Mouse (Mus musculus) kidney, postnatal 0 days (tissue): ENCODE data around the gene Vps37c. TPM values are rescaled to one million over a fixed set of nuclear protein-coding genes. Genes with fewer than 3 reads are reported as not detected.

Experiments
- ATAC-seq: fragments of 200-750 bp; cut with Nextera tagmentation; replicated peaks from 2 replicates; pipeline ENCODE4 v1.8.0; 2017; ENCODE audit warnings: low read depth, moderate number of reproducible peaks, moderate TSS enrichment, moderate library complexity; ENCODE audit not compliant: low FRiP score
- DNase-seq: peaks from one replicate; pipeline ENCODE4 v3.0.0-alpha.2; 2016; ENCODE audit warnings: low spot score
- H3K27ac ChIP-seq: fragments of 300-500 bp; sonication (generic); 2 replicates; pipeline ENCODE4 v1.5.1; 2014; ENCODE audit warnings: mild to moderate bottlenecking
- H3K27me3 ChIP-seq: fragments of 300-500 bp; sonication (generic); 2 replicates; pipeline ENCODE4 v1.6.1; 2014; ENCODE audit warnings: low read length, mixed read lengths; ENCODE audit not compliant: insufficient read depth
- H3K36me3 ChIP-seq: fragments of 300-500 bp; sonication (generic); 2 replicates; pipeline ENCODE4 v1.6.1; 2014; ENCODE audit warnings: low read length, mixed read lengths; ENCODE audit not compliant: insufficient read depth
- H3K4me1 ChIP-seq: fragments of 300-500 bp; sonication (generic); replicated peaks from 2 replicates; pipeline ENCODE4 v1.6.1; 2014; ENCODE audit warnings: antibody characterized with exemption, low read length, mixed read lengths; ENCODE audit not compliant: insufficient read depth
- H3K4me2 ChIP-seq: fragments of 300-500 bp; sonication (generic); 2 replicates; pipeline ENCODE4 v1.6.1; 2014; ENCODE audit warnings: mild to moderate bottlenecking, low read length, moderate library complexity, mixed read lengths
- H3K4me3 ChIP-seq: fragments of 300-500 bp; sonication (generic); replicated peaks from 2 replicates; pipeline ENCODE4 v1.5.1; 2014; ENCODE audit warnings: low read depth, low read length
- H3K9ac ChIP-seq: fragments of 300-500 bp; sonication (generic); 2 replicates; pipeline ENCODE4 v1.6.1; 2014; ENCODE audit warnings: low read depth, low read length
- H3K9me3 ChIP-seq: fragments of 300-500 bp; sonication (generic); replicated peaks from 2 replicates; pipeline ENCODE4 v1.6.1; 2016; ENCODE audit warnings: low read length, inconsistent platforms, mixed read lengths
- CTCF ChIP-seq: IDR thresholded peaks from 2 replicates; pipeline ENCODE4 v1.5.1; 2016; ENCODE audit warnings: antibody characterized with exemption, low read depth, mild to moderate bottlenecking, moderate library complexity
- WGBS: fragments of 180-500 bp; shearing (Covaris S2); extraction: QIAGEN DNeasy Blood & Tissue Kit; methylation state at CpG from one replicate; pipeline ENCODE4 v1.1.7; 2014; 5-methylcytosine and 5-hydroxymethylcytosine counted together
- polyA plus RNA-seq: library from polyadenylated mRNA; unstranded; fragments of >200 nt; fragmentation: Nextera tagmentation; extraction: Ambion mirVana; gene quantifications from 2 replicates; pipeline ENCODE4 v1.2.1, GENCODE M21; 2015

Vps37c gene
- polyA plus RNA-seq, 1 experiment from 2014 or later = 35.5 TPM

- Histone ChIP-seq H3K4me1 (no peaks in the 10 kb centered on the region), H3K4me3 (no peak overlapping the region), H3K27ac (no peak overlapping the region), H3K4me2 (no peak overlapping the region), H3K9me3 (no peaks in the 10 kb centered on the region), H3K27me3 (no peaks in the 10 kb centered on the region), H3K9ac (no peak overlapping the region), H3K36me3 (no peaks in the 10 kb centered on the region)
- DNase-seq = no peak
- no peak for ATAC-seq
- TF ChIP-seq CTCF = no peak
- WGBS = 85% methylated on average over 4 of the region's 4 CpGs
These were observed 17.2 kb upstream of the Vps37c start for GRCm38 (mm10) chr19:10671319-10671718.

DNA sequence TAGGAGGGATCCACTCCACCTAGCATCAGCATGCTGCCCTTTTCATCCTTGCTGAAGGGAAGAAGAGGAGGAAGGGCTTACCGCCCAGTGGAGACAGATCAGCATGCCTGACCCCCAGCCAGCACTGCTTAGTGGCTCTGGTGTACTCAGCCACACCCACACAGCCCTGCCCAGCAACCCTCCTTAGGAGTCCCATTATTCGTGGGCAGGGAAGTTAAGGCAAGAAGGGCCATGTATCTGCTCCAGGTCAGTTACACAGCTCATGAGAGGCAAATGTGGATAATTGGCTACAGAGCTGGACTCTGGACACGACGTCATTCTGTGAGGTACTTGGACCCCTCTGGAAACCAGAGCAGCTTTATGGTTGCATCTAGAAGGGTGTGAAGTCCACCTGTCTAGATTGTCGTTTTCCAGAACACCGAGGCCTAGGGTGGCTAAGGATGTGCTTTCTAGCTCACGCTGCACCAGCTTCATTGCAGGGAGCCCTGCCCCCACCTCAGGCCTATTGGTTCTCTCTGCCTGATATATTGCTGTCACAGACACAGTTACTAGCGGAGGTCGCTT is 16.6 kb upstream of the Vps37c start:
- H3K4me2 ChIP-seq = no peak overlapping the region
- no peak overlapping the region for H3K27ac ChIP-seq
- TF ChIP-seq CTCF = no peak
- no peaks in the 10 kb centered on the region for H3K27me3 ChIP-seq
- no peak overlapping the region for H3K9ac ChIP-seq
- DNase-seq (no peak), ATAC-seq (0 out of 2 replicates have a peak, but pooled peaks have one; percentile 5)
- H3K9me3 ChIP-seq = no peaks in the 10 kb centered on the region
- WGBS = 55% methylated on average over 9 of the region's 9 CpGs
- H3K4me1 ChIP-seq = no peaks in the 10 kb centered on the region
- no peaks in the 10 kb centered on the region for H3K36me3 ChIP-seq
- no peak overlapping the region for H3K4me3 ChIP-seq

DNA sequence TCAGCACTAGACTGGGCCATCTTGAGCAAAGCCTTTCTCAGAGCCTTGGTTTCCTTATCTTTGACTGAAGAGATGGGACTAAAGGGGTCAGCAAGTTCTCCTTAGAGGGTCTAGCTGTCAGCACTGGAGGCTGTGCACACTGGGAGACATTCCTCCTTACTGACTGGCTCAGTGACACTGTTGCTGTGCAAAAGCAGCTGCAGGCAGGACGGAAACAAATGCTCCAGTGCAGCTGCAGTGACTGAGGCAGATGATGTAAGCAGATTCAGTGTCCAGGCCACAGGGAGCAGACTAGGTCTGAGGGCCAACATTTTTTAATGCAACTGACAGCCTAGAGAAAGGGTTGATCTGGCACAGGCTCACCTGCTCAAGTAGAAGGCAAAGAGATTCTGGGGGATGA is 15.3 kb upstream of the Vps37c start:
- Histone ChIP-seq H3K9ac (no peak overlapping the region), H3K4me1 (no peaks in the 10 kb centered on the region), H3K9me3 (no peaks in the 10 kb centered on the region), H3K4me3 (no peak overlapping the region), H3K27ac (no peak overlapping the region), H3K36me3 (no peaks in the 10 kb centered on the region), H3K27me3 (no peaks in the 10 kb centered on the region), H3K4me2 (no peak overlapping the region)
- DNase-seq (no peak), ATAC-seq (no peak)
- no peak for TF ChIP-seq CTCF
- WGBS = 59% methylated on average over 1 of the region's 1 CpGs

- no peaks in the 10 kb centered on the region for H3K4me1 ChIP-seq
- ATAC-seq (no peak), DNase-seq (no peak)
- no peak overlapping the region for H3K4me2 ChIP-seq
- TF ChIP-seq CTCF = no peak
- H3K27me3 ChIP-seq = no peaks in the 10 kb centered on the region
- H3K36me3 ChIP-seq = no peaks in the 10 kb centered on the region
- no peak overlapping the region for H3K27ac ChIP-seq
- no peak overlapping the region for H3K9ac ChIP-seq
- H3K4me3 ChIP-seq = no peak overlapping the region
- no peaks in the 10 kb centered on the region for H3K9me3 ChIP-seq
- 80% methylated on average over 16 of the region's 16 CpGs for WGBS
These were observed 11.9 kb upstream of the Vps37c start for GRCm38 (mm10) chr19:10676656-10677055.

DNA sequence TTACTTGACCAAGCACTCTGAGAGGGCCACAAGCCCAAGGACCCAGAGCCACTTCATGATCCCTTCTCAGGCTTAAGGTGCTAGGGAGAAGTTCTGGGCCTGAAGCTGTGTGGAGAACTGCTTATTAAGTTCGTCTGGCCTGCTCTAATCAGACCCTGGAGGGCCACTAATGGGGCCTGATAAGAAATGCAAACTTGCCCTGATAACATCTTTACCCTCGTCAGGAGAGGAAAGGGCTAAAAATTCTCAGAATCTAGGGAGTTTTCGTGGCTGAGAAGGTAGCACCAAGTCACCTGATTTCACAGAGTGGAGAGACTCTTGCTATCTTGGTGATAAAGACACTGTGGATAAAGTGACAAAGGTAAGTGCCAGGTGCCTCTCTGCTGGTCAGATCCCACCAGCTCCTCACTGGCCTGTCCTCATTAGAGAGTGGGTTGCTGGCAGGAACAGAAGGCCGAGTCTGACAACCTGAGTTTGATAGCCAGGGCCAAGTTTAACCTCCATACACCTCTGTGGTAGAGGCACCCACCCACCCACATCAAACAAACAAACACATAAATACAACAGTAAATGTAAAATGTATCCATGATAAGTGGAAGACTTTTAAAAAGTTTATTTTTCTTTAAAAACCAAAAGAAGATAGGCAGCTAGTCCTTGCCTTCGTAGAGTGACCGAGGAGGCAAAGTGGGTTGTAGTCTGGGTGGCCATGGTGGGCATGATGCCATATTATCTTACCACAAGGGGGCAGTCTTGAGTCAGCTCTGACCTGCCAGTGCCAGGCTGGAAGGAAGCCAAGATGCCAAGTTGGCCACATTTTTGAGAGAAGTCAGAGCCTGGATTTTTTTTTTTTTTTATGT is 10.4 kb upstream of the Vps37c start, which contains the start of gene Pga5:
Gene Pga5, minus strand, starts transcription at position 157 of the 857 bp plus-strand sequence.
- H3K4me1 ChIP-seq = no peaks in the 10 kb centered on the region
- no peak for ATAC-seq
- 35% methylated on average over 6 of the region's 6 CpGs for WGBS
- no peak within 1 kb of the TSS for H3K4me3 ChIP-seq
- H3K27me3 ChIP-seq = no peaks in the 10 kb centered on the region
- DNase-seq = peak; percentile 83
- no peaks in the 10 kb centered on the region for H3K9me3 ChIP-seq
- no peak within 1 kb of the TSS for H3K27ac ChIP-seq
- TF ChIP-seq CTCF = peak; percentile 94
- H3K36me3 ChIP-seq = no peaks in the 10 kb centered on the region
- H3K4me2 ChIP-seq = no peak within 1 kb of the TSS
- H3K9ac ChIP-seq = no peak within 1 kb of the TSS

DNA sequence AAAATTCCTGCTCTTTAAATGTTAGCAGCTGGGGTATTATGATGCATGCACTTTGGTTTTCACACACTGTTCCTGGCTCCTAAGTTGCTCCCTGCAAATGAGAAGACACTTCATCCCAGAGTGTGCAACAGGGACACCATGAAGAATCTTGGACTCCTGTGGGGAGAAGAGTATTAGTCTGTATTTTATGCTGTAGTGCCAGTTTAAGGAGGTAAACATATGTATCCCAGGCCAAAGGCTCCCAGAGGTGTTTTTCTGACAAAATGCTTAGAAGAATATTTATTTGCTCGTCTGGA is 9.8 kb upstream of the Vps37c start:
- no peaks in the 10 kb centered on the region for H3K27me3 ChIP-seq
- DNase-seq = no peak

More for the DNA sequence above, 9.8 kb upstream of the Vps37c start:
- Histone ChIP-seq H3K4me1 (no peaks in the 10 kb centered on the region), H3K4me3 (no peak overlapping the region), H3K9me3 (no peaks in the 10 kb centered on the region), H3K4me2 (no peak overlapping the region), H3K9ac (no peak overlapping the region), H3K36me3 (no peaks in the 10 kb centered on the region), H3K27ac (no peak overlapping the region)
- 61% methylated on average over 1 of the region's 1 CpGs for WGBS
- no peak for TF ChIP-seq CTCF
- ATAC-seq = no peak
